ENCODE assay signal across 15 mouse cellular contexts in genomic region chr1:174501011-174501410, GRCm38 (mm10). TPM values are rescaled to one million over a fixed set of nuclear protein-coding genes. Genes with fewer than 3 reads are reported as not detected.
DNase-seq lines count a peak whose midpoint lies in the region; ATAC-seq lines count a peak whose summit lies in the region.
"Had no signal": no experiment of that assay in that cellular context is flagged by ENCODE, and none has a peak within 500 bp of the region (broad histone marks: within the 10 kb centered on the region; RNA-seq: fewer than 3 reads in every experiment).

No protein-coding gene starts in this region.

- H3K4me3 ChIP-seq in heart, embryonic 14.5 days (ENCODE audit: control insufficient read depth in 1 of 2, insufficient read depth in 1 of 2, low read depth in 1 of 2, low read length in 2 of 2), result no peak overlapping the region
- no peak overlapping the region for H3K4me3 ChIP-seq in forebrain, embryonic 15.5 days
- peak overlapping the region; percentile 87; the same call in 1 of the 2 replicates for H3K4me3 ChIP-seq in midbrain, embryonic 12.5 days

- intact Hi-C loops in heart, postnatal 10 days (cut with DNase I), result no loop called here

- no peaks in the 10 kb centered on the region for H3K9me3 ChIP-seq in heart, embryonic 14.5 days (ENCODE audit: control insufficient read depth, low read length)
- no peaks in the 10 kb centered on the region for H3K9me3 ChIP-seq in forebrain, embryonic 15.5 days
- no peaks in the 10 kb centered on the region for H3K9me3 ChIP-seq in midbrain, embryonic 12.5 days
- H3K9me3 ChIP-seq: embryonic facial prominence, embryonic 15.5 days had no signal

- no peak overlapping the region for H3K27ac ChIP-seq in heart, embryonic 14.5 days (replicated peaks in 1 of 2; ENCODE audit: control insufficient read depth in 1 of 2, insufficient read depth in 1 of 2, low read depth in 2 of 2, low read length in 2 of 2)
- H3K27ac ChIP-seq in forebrain, embryonic 15.5 days (replicated peaks), result no peak overlapping the region
- H3K27ac ChIP-seq in midbrain, embryonic 12.5 days (replicated peaks), result peak overlapping the region; percentile 96
- H3K27ac ChIP-seq: embryonic facial prominence, embryonic 15.5 days; gastrocnemius, adult 2 months had no signal

- no peak overlapping the region for H3K9ac ChIP-seq in heart, embryonic 14.5 days (ENCODE audit: low read length)
- H3K9ac ChIP-seq in forebrain, embryonic 15.5 days (replicated peaks), result no peak overlapping the region
- H3K9ac ChIP-seq in midbrain, embryonic 12.5 days (replicated peaks), result no peak overlapping the region

- WGBS in heart, embryonic 14.5 days, result 62% methylated on average over 1 of the region's 1 CpGs
- WGBS in forebrain, embryonic 15.5 days, result 12% methylated on average over 1 of the region's 1 CpGs
- 19% methylated on average over 1 of the region's 1 CpGs for WGBS in midbrain, embryonic 12.5 days

- peaks cover 17% of the 10 kb centered on the region for H3K27me3 ChIP-seq in heart, embryonic 14.5 days (ENCODE audit: control insufficient read depth, insufficient read depth, low read length)
- no peaks in the 10 kb centered on the region for H3K27me3 ChIP-seq in forebrain, embryonic 15.5 days
- H3K27me3 ChIP-seq in midbrain, embryonic 12.5 days, result no peaks in the 10 kb centered on the region

- peak overlapping the region; percentile 99 for H3K4me2 ChIP-seq in heart, embryonic 14.5 days (ENCODE audit: low read length)
- H3K4me2 ChIP-seq in forebrain, embryonic 15.5 days (replicated peaks), result peak overlapping the region; percentile 92; the same call in 1 of the 2 replicates
- peak overlapping the region; percentile 87 for H3K4me2 ChIP-seq in midbrain, embryonic 12.5 days (replicated peaks)

- ATAC-seq in heart, embryonic 14.5 days (ENCODE audit: insufficient number of reproducible peaks, insufficient read depth, low FRiP score, low read depth), result no peak
- ATAC-seq in forebrain, embryonic 15.5 days (replicated peaks), result no peak
- peak; percentile 11; the same call in 1 of the 2 replicates for ATAC-seq in midbrain, embryonic 12.5 days (ENCODE audit: low FRiP score, low read depth)
- ATAC-seq: Patski had no signal

- H3K4me1 ChIP-seq in heart, embryonic 14.5 days (ENCODE audit: control insufficient read depth in 2 of 2, insufficient read depth in 2 of 2, low read length in 2 of 2), result peaks cover 5 to 12% of the 10 kb centered on the region in 2 experiments
- H3K4me1 ChIP-seq in forebrain, embryonic 15.5 days, result peaks cover 29% of the 10 kb centered on the region
- H3K4me1 ChIP-seq in midbrain, embryonic 12.5 days, result peaks cover 38% of the 10 kb centered on the region

- DNase-seq in heart, postnatal 10 days, result no peak
- DNase-seq in embryo, embryonic 10.5 days (ENCODE audit: low spot score), result peak; percentile 26
- no peak for DNase-seq in right cerebral cortex, adult 2 months (ENCODE audit: low spot score in 2 of 2)
- DNase-seq in adrenal gland, adult 2 months, result no peak
- DNase-seq in spleen, adult 18-20 months, result no peak

- no peaks in the 10 kb centered on the region for H3K36me3 ChIP-seq in heart, embryonic 14.5 days (ENCODE audit: control insufficient read depth, insufficient read depth, low read length)
- no peaks in the 10 kb centered on the region for H3K36me3 ChIP-seq in forebrain, embryonic 15.5 days
- H3K36me3 ChIP-seq in midbrain, embryonic 12.5 days, result no peaks in the 10 kb centered on the region
- H3K36me3 ChIP-seq: embryonic facial prominence, embryonic 15.5 days had no signal

RNA-seq across cellular contexts. Expression of gene Fmn2, which starts 0.6 kb away (rescaled TPM):
- polyA plus RNA-seq in heart, embryonic 14.5 days (2014; fragmentation: Nextera tagmentation; extraction: Ambion mirVana), result 0.43 and 0.74 TPM in 2 replicates
- total RNA-seq in heart, postnatal 10 days (2021), result under 1 TPM; 0.40 to 0.62 TPM
- polyA plus RNA-seq in forebrain, embryonic 15.5 days (2015; fragmentation: Nextera tagmentation; extraction: Ambion mirVana), result 6.8 and 7.1 TPM in 2 replicates
- 11.4 TPM in 2 replicates for polyA plus RNA-seq in midbrain, embryonic 12.5 days (2016; fragmentation: Nextera tagmentation; extraction: Ambion mirVana)
- 1 to 10 TPM; 3.9 TPM for total RNA-seq in adrenal gland, adult 2 months (2021)
- 0.45 and 0.52 TPM in 2 replicates for polyA plus RNA-seq in adrenal gland, adult 2 months (2012; rRNA removed)
- polyA plus RNA-seq: Patski had no signal

RNA-seq across cellular contexts. Expression of gene Olfr220, which starts 59.1 kb away (rescaled TPM):
- not detected in 2 replicates for polyA plus RNA-seq in heart, embryonic 14.5 days (2014; fragmentation: Nextera tagmentation; extraction: Ambion mirVana)
- not detected for total RNA-seq in heart, postnatal 10 days (2021)
- polyA plus RNA-seq in forebrain, embryonic 15.5 days (2015; fragmentation: Nextera tagmentation; extraction: Ambion mirVana), result not detected in 2 replicates
- polyA plus RNA-seq in midbrain, embryonic 12.5 days (2016; fragmentation: Nextera tagmentation; extraction: Ambion mirVana), result not detected in 2 replicates
- total RNA-seq in adrenal gland, adult 2 months (2021), result not detected
- not detected in 2 replicates for polyA plus RNA-seq in adrenal gland, adult 2 months (2012; rRNA removed)
- total RNA-seq: adrenal gland, adult 8-10 months; gastrocnemius, adult 2 months had no signal
- polyA plus RNA-seq: large intestine, adult 2 months; limb, embryonic 11.5 days; lung, embryonic 14.5 days; Patski had no signal
